Mouse (Mus musculus): ENCODE data around the gene Lrrc2.

DNA sequence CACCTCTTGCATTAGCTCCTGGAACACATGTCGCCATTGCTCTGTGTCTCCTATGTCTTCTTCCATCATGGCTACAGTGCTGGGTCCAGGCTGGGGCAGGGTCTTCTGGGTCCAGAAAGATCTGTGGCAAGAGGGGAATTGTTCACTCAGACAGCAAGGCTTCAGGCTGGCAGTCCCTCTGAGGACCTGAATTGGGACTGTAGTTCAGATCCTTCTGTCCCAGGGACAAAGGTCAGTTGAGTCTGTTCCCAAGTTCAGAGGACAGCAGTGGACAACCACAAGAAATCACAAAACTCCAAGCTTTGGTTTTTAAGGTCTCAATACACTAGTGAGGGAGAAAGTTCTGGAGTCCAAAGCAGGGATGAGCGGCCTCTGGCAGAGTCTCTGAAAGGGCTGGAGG is 38.2 kb downstream of the Lrrc2 start:
- TF ChIP-seq POLR2A (IDR thresholded peaks at IDR 0.05; ENCODE audit: borderline replicate concordance, extremely low read depth, low read depth, low read length) (no peak), CTCF (IDR thresholded peaks at IDR 0.05; ENCODE audit: insufficient read depth, low read length) (no peak)
